Mouse (Mus musculus) midbrain, embryonic 14.5 days (tissue): ENCODE measurements around the gene Dpp8. TPM values are rescaled to one million over a fixed set of nuclear protein-coding genes. Genes with fewer than 3 reads are reported as not detected.
A peak's percentile ranks its signal among the peaks of the same experiment; 100 is the strongest.
"Not testable (repeated sequence)": the region's sequence is repeated elsewhere in the genome, so short reads cannot be mapped to it uniquely, and the experiment has no call there.

Experiments
- ATAC-seq: fragments of 200-750 bp; cut with Nextera tagmentation; 2 replicates; pipeline ENCODE4 v1.8.0; 2017; ENCODE audit warnings: moderate number of reproducible peaks, moderate library complexity; ENCODE audit not compliant: low FRiP score, low TSS enrichment
- DNase-seq: peaks from one replicate; pipeline ENCODE4 v3.0.0-alpha.2; 2015
- H3K27ac ChIP-seq: fragments of 300-500 bp; sonication (generic); replicated peaks from 2 replicates; pipeline ENCODE4 v1.5.1; 2014; ENCODE audit warnings: mild to moderate bottlenecking, low read depth, low read length, moderate library complexity
- H3K27me3 ChIP-seq: fragments of 300-500 bp; sonication (generic); 2 replicates; pipeline ENCODE4 v1.6.1; 2014; ENCODE audit warnings: low read length, control low read depth, mixed read lengths; ENCODE audit not compliant: control insufficient read depth, insufficient read depth
- H3K36me3 ChIP-seq: fragments of 300-500 bp; sonication (generic); 2 replicates; pipeline ENCODE4 v1.6.1; 2014; ENCODE audit warnings: low read length, control low read depth; ENCODE audit not compliant: control insufficient read depth, insufficient read depth
- H3K4me1 ChIP-seq: fragments of 300-500 bp; sonication (generic); 2 replicates; pipeline ENCODE4 v1.6.1; 2014; ENCODE audit warnings: mild to moderate bottlenecking, antibody characterized with exemption, low read length, control low read depth; ENCODE audit not compliant: control insufficient read depth, insufficient read depth
- H3K4me2 ChIP-seq: fragments of 300-500 bp; sonication (generic); 2 replicates; pipeline ENCODE4 v1.6.1; 2014; ENCODE audit warnings: mild to moderate bottlenecking, low read length, moderate library complexity
- H3K4me3 ChIP-seq: fragments of 300-500 bp; sonication (generic); replicated peaks from 2 replicates; pipeline ENCODE4 v1.5.1; 2014; ENCODE audit warnings: low read depth, low read length
- H3K9ac ChIP-seq: fragments of 300-500 bp; sonication (generic); replicated peaks from 2 replicates; pipeline ENCODE4 v1.6.1; 2014; ENCODE audit warnings: mild to moderate bottlenecking, low read length, moderate library complexity
- H3K9me3 ChIP-seq: fragments of 300-500 bp; sonication (generic); 2 replicates; pipeline ENCODE4 v1.6.1; 2016; ENCODE audit warnings: low read length, control low read depth, mixed read lengths; ENCODE audit not compliant: control insufficient read depth
- WGBS: fragments of 180-500 bp; shearing (Covaris S2); extraction: QIAGEN DNeasy Blood & Tissue Kit; methylation state at CpG from one replicate; pipeline ENCODE4 v1.1.7; 2014; 5-methylcytosine and 5-hydroxymethylcytosine counted together
- polyA plus RNA-seq: library from polyadenylated mRNA; unstranded; fragments of >200 nt; fragmentation: Nextera tagmentation; extraction: Ambion mirVana; gene quantifications from 2 replicates; pipeline ENCODE4 v1.2.1, GENCODE M21; 2014

Dpp8 gene
- polyA plus RNA-seq, result 33.9 and 39.1 TPM in 2 replicates

DNA sequence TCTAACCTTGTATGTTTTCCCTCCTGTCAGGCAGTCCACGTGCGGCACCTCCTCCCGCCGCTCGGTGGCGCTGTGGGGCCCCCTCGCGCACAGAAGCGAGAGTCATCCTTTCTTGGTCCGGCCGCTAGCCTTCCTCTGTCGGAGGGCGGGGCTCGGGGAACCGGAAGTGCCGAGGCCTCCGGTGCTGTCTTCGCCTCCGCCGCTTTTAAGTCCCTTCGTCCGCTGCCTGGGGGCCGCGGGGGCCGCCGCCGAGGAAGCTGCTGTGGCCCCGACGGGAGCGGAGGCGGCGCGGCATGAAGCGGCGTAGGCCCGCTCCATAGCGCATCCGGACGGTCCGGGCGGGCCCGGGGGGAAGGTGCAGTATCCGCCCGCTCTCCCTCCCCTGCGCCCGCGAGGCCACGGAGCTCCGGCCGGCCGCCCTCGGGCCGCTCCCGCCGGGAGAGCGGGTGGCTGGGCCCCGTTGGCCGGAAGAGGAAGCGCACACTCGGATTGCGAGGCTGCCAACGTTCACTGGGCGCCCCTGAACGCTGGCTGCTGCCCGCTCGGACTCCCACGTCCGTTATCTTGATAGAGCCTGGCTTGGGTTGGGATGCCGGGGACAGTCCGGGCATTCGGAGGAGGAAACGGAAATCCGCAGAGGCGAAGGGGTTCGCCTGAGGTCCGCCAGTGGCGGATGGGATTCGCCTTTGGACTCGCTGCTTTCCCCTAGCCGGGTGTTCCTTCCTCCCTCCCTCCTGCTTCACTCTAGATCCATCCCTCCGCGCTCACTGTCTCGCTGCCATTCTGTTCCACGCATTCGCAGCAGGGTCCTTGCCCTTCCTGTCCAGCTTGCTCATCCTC lies at the start of gene Dpp8:
TSS of gene Dpp8 (plus strand) at position 146 of the 840 bp plus-strand sequence.
- Histone ChIP-seq H3K27ac (peak within 1 kb of the TSS; percentile 90), H3K4me3 (peak within 1 kb of the TSS; percentile 77), H3K36me3 (peaks cover 11% of the 10 kb centered on the region; the same call in 1 of the 2 replicates), H3K4me2 (peak within 1 kb of the TSS; percentile 93), H3K9ac (peak within 1 kb of the TSS; percentile 97), H3K9me3 (no peaks in the 10 kb centered on the region), H3K27me3 (no peaks in the 10 kb centered on the region), H3K4me1 (peaks cover 7% of the 10 kb centered on the region)
- ATAC-seq (peak; percentile 91), DNase-seq (peak; percentile 96)
- under 1% methylated on average over 84 of the region's 85 CpGs for WGBS

DNA sequence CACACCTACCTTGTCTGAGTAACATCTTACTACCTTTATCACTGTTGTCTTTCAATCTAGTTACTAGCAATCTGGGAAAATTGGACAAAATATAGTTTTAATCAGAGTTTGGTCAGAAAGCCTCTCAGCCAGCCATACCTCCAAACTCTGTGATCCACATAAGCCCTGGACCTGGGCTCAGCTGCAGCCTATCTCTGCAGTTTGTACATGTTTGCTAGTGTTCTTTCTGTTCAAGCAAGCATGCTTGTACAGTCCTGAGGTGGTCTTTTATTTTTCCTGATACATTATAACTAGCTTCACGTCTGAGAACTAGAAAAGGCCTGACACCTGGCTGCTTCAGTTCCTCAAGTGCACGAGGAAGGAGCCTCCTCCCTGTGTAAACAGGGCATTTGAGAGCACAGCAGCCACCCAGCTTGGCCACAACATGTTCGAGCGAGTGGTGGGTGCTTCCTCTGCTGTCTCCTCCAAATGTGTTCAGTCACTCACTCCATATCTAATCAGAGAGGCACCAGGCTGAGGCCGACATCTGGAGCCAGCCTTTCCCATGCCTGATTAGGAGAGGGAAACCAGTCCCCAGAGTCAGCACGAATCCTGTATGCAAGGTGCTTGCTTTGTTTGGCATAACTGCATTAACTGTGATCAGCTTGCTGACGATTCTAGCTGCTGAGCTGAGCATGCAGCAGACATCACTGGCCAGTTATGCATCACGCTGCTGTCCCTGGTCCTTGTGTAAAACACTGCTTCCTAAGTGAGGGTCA lies 47.0 kb upstream of the Dpp8 start:
- DNase-seq, result peak; percentile 27
- no peak overlapping the region for H3K4me3 ChIP-seq
- 64% methylated on average over 8 of the region's 8 CpGs for WGBS
- no peaks in the 10 kb centered on the region for H3K9me3 ChIP-seq
- no peak overlapping the region for H3K9ac ChIP-seq
- H3K36me3 ChIP-seq, result peaks cover 94% of the 10 kb centered on the region
- peak overlapping the region; percentile 49; the same call in 1 of the 2 replicates for H3K27ac ChIP-seq
- ATAC-seq, result no peak
- no peaks in the 10 kb centered on the region for H3K4me1 ChIP-seq
- H3K27me3 ChIP-seq, result no peaks in the 10 kb centered on the region
- H3K4me2 ChIP-seq, result no peak overlapping the region

DNA sequence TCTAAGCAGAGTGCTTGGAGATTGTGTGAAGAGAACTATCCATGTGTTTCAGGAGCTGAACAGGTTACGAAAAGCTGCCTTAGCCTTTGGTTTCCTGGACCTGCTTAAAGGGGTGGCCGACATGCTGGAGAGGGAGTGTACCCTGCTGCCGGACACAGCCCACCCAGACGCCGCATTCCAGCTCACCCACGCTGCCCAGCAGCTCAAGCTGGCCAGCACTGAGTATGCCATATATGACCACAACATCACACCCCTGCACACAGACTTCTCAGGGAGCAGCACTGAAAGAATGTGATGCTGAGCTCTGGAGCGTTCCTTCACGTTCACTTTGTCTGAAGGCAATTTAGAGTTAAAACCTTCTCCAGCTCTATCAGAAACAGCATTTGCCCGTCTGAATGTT lies 46.4 kb upstream of the Dpp8 start:
- H3K27me3 ChIP-seq, result no peaks in the 10 kb centered on the region
- peak overlapping the region; percentile 49; the same call in 1 of the 2 replicates for H3K27ac ChIP-seq
- peaks cover 94% of the 10 kb centered on the region for H3K36me3 ChIP-seq
- ATAC-seq (no peak), DNase-seq (no peak)
- H3K4me3 ChIP-seq, result no peak overlapping the region
- no peaks in the 10 kb centered on the region for H3K9me3 ChIP-seq
- WGBS, result 86% methylated on average over 9 of the region's 9 CpGs
- H3K4me1 ChIP-seq, result no peaks in the 10 kb centered on the region
- no peak overlapping the region for H3K4me2 ChIP-seq
- H3K9ac ChIP-seq, result no peak overlapping the region

DNA sequence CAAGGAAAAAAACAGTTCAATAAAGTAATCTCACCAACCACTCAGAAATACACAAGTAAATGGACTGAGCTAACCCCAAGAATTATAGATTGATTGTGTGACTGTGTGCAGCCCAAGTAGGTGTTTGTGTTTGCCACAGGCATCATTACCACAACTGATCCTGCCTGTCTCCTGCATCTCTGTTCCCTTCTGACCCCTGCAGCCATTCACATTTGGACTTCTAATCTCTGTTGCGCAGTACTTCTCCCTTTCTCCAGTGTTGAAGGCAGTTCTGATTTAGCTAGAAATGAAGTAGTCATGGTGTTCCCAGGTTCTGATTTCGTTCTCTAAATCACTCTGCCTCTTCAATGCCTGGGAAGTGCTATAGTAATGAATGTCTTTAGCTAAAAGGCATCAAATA lies 44.6 kb upstream of the Dpp8 start:
- no peak for DNase-seq
- H3K36me3 ChIP-seq, result peaks cover 94% of the 10 kb centered on the region

DNA sequence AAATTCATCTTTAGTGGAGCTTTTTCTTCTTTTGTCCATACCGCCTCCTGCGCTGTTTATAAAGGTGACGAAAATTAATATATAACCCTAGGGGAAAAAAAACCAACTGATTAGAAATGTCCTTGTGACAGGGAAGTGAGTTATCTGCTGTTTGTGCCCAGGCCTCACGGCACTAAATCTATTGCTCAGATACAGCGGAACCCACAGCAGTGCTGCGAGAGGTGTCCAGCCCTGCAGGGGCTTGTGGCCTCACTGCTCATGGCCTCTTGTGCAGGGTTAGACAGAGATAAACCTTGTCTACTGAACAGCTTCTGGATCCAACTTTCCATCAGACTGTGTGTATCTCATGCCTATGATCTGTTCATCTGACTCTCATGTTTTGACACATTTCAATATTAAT lies 43.8 kb upstream of the Dpp8 start:
- ATAC-seq (no peak), DNase-seq (no peak)
- no peak overlapping the region for H3K27ac ChIP-seq
- H3K36me3 ChIP-seq, result peaks cover 94% of the 10 kb centered on the region
- 93% methylated on average over 6 of the region's 6 CpGs for WGBS
- H3K27me3 ChIP-seq, result no peaks in the 10 kb centered on the region
- H3K9me3 ChIP-seq, result no peaks in the 10 kb centered on the region
- no peak overlapping the region for H3K9ac ChIP-seq
- H3K4me1 ChIP-seq, result no peaks in the 10 kb centered on the region
- no peak overlapping the region for H3K4me2 ChIP-seq
- H3K4me3 ChIP-seq, result no peak overlapping the region

More for the DNA sequence above, 44.6 kb upstream of the Dpp8 start:
- no peak for ATAC-seq
- Histone ChIP-seq H3K27me3 (no peaks in the 10 kb centered on the region), H3K27ac (no peak overlapping the region), H3K4me1 (no peaks in the 10 kb centered on the region), H3K4me2 (no peak overlapping the region), H3K4me3 (no peak overlapping the region), H3K9ac (no peak overlapping the region), H3K9me3 (no peaks in the 10 kb centered on the region)
- 100% methylated on average over 2 of the region's 2 CpGs for WGBS

DNA sequence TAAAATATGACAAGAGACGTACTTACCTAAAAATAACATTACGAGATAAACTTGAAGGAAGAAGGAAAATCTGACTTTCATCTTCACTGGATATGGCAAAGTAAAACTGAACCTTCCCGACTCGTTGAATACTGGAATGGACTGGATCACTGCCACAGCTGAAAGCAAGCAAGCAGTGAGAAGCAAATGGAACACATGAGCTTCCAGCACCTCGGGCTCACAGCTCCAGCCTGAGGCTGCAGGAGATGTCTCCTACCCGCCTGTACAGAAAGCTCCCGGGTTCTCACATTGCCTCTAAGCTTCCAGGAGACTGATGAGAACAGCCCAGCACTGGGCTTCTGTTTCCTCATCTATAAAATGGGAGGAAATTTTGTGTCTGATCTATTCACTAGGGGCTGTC lies 41.9 kb upstream of the Dpp8 start:
- no peaks in the 10 kb centered on the region for H3K27me3 ChIP-seq
- H3K4me3 ChIP-seq, result no peak overlapping the region
- H3K36me3 ChIP-seq, result peaks cover 95% of the 10 kb centered on the region
- no peak overlapping the region for H3K27ac ChIP-seq
- H3K9me3 ChIP-seq, result no peaks in the 10 kb centered on the region
- no peaks in the 10 kb centered on the region for H3K4me1 ChIP-seq
- 89% methylated on average over 7 of the region's 7 CpGs for WGBS
- no peak overlapping the region for H3K4me2 ChIP-seq
- DNase-seq (no peak), ATAC-seq (no peak)
- H3K9ac ChIP-seq, result no peak overlapping the region

DNA sequence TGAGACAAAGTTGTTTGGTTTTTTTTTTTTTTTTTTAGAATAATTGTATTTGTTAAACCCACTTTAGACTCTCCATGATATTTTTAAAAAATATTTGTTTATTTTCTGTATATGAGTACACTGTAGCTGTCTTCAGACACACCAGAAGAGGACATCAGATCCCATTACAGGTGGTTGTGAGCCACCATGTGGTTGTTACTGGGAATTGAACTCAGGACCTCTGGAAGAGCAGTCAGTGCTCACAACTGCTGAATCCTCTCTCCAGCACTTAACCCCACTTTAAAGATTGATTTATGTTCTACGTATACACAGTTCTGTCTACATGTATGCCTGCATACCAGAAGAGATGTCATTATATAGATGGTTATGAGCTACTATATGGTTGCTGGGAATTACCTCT lies 36.8 kb upstream of the Dpp8 start:
- not testable (repeated sequence) for ATAC-seq, H3K4me2 ChIP-seq, H3K9me3 ChIP-seq, H3K9ac ChIP-seq, DNase-seq, H3K27ac ChIP-seq, H3K27me3 ChIP-seq, H3K4me3 ChIP-seq, H3K4me1 ChIP-seq
- WGBS, result 90% methylated on average over 1 of the region's 1 CpGs
- peaks cover 90% of the 10 kb centered on the region for H3K36me3 ChIP-seq

DNA sequence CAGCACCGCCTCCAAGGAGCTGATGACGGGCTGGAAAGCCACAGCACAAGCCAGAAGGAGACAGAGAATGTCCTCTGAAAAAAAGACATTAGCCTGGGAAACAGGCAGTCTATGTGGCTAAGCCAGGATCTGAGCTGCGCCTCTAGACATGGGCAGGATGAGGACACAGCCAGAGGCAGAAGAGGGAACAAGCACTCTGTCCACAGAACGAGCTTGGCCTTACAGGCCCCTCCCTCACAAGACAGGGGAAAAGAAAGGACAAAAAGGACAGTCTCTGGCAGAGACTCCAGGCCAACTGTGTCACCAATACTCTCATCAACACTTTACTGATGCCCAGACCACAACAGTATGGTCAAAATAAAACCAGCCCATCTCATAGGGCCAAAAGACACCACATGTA lies 30.7 kb upstream of the Dpp8 start:
- Histone ChIP-seq H3K4me3 (no peak overlapping the region), H3K36me3 (peaks cover 81% of the 10 kb centered on the region), H3K9ac (no peak overlapping the region), H3K4me2 (no peak overlapping the region), H3K9me3 (no peaks in the 10 kb centered on the region), H3K4me1 (no peaks in the 10 kb centered on the region), H3K27me3 (no peaks in the 10 kb centered on the region), H3K27ac (0 out of 2 replicates have a peak overlapping the region, but pooled peaks have one; percentile 20)
- no peak for DNase-seq
- no peak for ATAC-seq
- 60% methylated on average over 4 of the region's 4 CpGs for WGBS
